Mouse (Mus musculus): ENCODE results near the gene Ppp1r35. TPM values are rescaled to one million over a fixed set of nuclear protein-coding genes. Genes with fewer than 3 reads are reported as not detected.

The Ppp1r35 gene
- not detected for polyA plus RNA-seq (2014; fragmentation: Illumina TruSeq; extraction: RNeasy Lipid Tissue Mini Kit (QIAGEN cat#74804); ENCODE audit: low read depth, low replicate concordance)

DNA sequence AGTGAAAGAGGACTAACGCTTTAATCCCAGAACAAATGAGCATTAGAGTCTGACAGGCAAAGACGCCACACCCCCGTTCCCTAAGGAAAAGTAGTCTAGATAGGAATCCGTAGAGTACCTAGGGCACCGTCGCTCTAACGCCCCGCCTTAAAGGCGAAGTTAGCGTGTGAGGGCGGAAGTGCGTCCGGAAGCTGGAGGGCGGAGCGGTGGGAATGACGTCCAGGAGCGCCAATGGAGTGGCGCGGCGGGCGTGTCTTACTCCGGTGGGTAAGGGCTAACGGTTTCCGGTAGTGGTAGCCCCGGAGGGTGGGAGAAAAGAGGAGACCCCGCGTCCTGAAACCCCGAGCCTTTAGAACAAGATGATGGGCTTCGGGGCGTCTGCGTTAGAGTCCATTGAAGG, at the start of gene Ppp1r35:
Ppp1r35 (plus strand) TSS at position 215 of the 400 bp plus-strand sequence.

DNA sequence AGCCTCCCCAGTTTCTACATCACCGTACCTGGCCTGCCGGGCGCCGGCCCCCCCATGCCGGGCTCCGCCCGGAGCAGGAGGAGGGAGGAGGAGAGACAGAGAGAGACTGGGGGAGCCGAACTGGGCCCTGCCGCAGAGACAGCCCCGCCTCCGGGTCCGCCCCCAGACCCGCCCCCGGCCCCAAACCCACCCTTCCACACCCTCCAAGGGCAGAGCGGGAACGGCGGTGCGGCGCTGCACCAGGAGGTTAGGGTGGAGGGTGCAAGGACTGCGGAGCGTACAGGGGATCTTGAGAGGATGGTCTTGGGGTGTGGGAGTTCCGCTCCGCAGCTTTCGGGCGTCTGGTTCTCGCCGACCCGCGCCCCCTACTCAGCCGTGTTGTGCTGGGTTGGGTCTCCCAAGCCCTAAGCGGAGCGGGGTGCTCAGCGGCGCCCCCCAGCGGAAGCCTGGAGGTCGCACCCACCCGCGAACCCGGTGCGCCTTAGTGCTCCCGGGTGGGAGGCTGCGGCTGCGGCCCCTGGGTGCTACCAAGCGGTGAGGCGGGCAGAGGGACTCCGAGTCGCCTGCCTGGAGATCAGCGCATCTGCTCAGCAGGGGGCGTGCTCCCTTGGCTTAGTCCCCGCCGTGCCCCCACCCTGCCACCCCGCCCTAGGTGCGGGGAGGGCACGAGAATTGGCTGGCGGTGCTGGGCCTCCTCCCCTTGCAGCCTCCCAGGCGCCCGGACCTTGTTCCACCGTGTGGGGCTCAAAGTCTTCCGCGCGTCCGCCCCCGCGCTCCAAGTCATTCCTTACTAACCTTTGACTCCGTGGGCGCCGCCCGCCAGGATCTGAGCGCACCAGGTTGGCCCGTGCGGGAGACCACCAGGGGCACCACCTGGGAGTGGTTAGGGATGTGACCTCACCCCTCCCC, 37.4 kb upstream of the Ppp1r35 start, which contains the start of gene Nyap1:
Nyap1 (minus strand) TSS at position 585 of the 909 bp plus-strand sequence.

DNA sequence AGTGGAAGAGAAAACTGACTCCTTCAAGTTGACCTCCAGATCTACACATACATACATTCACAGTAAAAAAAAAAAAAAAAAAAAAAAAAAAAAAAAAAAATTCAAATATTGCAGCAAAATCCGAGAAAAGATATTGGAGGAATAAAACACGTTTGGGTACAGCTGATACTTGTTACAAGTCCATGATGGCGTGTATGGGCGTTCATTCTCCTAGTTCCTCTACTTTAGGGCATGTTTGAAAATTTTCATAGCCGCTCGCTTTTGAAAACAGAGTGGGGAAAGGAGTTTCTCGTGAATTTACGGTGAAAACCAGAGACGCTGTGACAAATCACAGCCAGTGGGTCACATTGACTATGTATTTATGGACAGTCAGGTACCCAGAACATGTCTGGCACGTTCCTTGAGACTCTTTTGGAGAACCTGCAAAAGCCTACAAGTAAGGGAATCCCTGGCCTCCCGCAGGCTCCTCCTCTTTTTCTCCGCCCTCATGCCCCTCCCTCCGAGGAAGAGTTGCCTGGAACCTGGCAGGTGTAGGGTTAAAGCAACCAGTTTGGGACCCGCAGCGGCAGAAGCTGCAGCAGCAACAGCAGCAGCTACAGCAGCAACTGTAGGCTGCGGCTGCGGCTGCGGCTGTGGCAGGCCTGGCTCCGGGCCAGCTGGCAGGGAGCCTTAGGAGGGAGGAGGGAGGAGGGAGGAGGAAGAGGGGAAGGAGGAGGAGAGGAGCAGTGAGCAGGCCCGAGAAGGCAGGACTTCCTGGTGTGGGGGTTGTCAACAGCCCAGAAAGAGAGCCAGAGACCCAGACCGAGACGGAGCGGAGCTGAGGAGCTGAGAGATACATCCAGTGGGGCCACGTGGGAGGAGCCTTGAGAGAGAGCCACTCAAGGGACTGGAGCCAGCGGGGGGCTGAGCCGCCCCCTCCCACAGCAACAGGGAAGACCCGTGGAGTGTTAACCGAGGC, 33.2 kb upstream of the Ppp1r35 start, which contains the start of gene Tsc22d4:
Tsc22d4 (plus strand) TSS at position 517 of the 958 bp plus-strand sequence.

DNA sequence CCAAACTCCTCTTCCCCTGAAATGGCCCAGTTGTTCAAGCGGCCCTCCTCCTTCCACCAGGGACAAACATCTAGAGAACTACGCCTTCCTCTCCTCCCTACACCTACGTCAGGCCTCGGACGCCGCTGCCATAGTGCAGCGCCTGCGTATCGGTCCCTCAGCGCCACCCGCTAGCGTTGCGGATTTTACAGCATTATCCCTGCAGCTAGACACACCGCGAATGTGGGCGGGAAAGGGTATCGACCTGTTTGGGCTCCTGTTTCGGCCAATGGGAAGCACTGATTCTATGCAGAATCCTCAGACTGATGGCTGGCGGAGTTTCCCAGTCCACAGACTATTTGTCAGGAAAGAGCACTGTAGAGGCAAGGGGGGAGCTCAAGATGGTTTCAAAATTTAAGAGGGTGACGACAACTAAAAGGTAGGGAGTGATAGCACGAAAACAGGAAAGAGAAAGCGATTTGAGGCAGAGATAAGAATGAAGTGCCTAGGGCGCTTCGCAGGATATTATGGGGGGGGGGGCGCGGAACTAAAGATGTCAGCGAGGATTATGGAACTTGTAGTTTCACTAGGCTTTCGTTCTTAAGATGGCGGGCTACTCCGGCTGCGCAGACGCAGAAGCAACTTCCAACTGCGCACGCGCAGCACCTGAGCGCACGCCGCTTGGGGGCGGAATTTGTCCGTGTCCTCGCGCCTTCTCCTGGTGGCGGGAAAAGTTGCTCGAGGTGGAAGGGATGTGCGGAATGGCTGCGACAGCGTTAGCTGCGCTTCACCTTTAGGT, 8.7 kb downstream of the Ppp1r35 start, which contains the start of the genes Mepce and Zcwpw1:
Mepce (minus strand) TSS at position 505 of the 778 bp plus-strand sequence.
Zcwpw1 (plus strand) TSS at position 648 of the 778 bp plus-strand sequence.

Other genes starting within 250 kb of the Ppp1r35 start
- gene Epo, start 245.6 kb upstream of the Ppp1r35 start, polyA plus RNA-seq (2014; fragmentation: Illumina TruSeq; extraction: RNeasy Lipid Tissue Mini Kit (QIAGEN cat#74804); ENCODE audit: low read depth, low replicate concordance): not detected
- gene Gnb2, start 245.3 kb upstream of the Ppp1r35 start, polyA plus RNA-seq (2014; fragmentation: Illumina TruSeq; extraction: RNeasy Lipid Tissue Mini Kit (QIAGEN cat#74804); ENCODE audit: low read depth, low replicate concordance): 1.4 TPM
- gene Actl6b, start 225.3 kb upstream of the Ppp1r35 start, polyA plus RNA-seq (2014; fragmentation: Illumina TruSeq; extraction: RNeasy Lipid Tissue Mini Kit (QIAGEN cat#74804); ENCODE audit: low read depth, low replicate concordance): not detected
- not detected for gene Tfr2, start 209.0 kb upstream of the Ppp1r35 start, polyA plus RNA-seq (2014; fragmentation: Illumina TruSeq; extraction: RNeasy Lipid Tissue Mini Kit (QIAGEN cat#74804); ENCODE audit: low read depth, low replicate concordance)
- gene Mospd3, start 177.8 kb upstream of the Ppp1r35 start, polyA plus RNA-seq (2014; fragmentation: Illumina TruSeq; extraction: RNeasy Lipid Tissue Mini Kit (QIAGEN cat#74804); ENCODE audit: low read depth, low replicate concordance): not detected
- 7.1 TPM for gene Pcolce, start 165.1 kb upstream of the Ppp1r35 start, polyA plus RNA-seq (2014; fragmentation: Illumina TruSeq; extraction: RNeasy Lipid Tissue Mini Kit (QIAGEN cat#74804); ENCODE audit: low read depth, low replicate concordance)
- gene Fbxo24, start 149.8 kb upstream of the Ppp1r35 start, polyA plus RNA-seq (2014; fragmentation: Illumina TruSeq; extraction: RNeasy Lipid Tissue Mini Kit (QIAGEN cat#74804); ENCODE audit: low read depth, low replicate concordance): not detected
- gene Lrch4, start 149.7 kb upstream of the Ppp1r35 start, polyA plus RNA-seq (2014; fragmentation: Illumina TruSeq; extraction: RNeasy Lipid Tissue Mini Kit (QIAGEN cat#74804); ENCODE audit: low read depth, low replicate concordance): 0.85 TPM
- not detected for gene Gm20605, start 149.7 kb upstream of the Ppp1r35 start, polyA plus RNA-seq (2014; fragmentation: Illumina TruSeq; extraction: RNeasy Lipid Tissue Mini Kit (QIAGEN cat#74804); ENCODE audit: low read depth, low replicate concordance)
- not detected for gene Sap25, start 137.5 kb upstream of the Ppp1r35 start, polyA plus RNA-seq (2014; fragmentation: Illumina TruSeq; extraction: RNeasy Lipid Tissue Mini Kit (QIAGEN cat#74804); ENCODE audit: low read depth, low replicate concordance)
- not detected for gene Irs3, start 133.1 kb upstream of the Ppp1r35 start, polyA plus RNA-seq (2014; fragmentation: Illumina TruSeq; extraction: RNeasy Lipid Tissue Mini Kit (QIAGEN cat#74804); ENCODE audit: low read depth, low replicate concordance)
- 11.3 TPM for gene Agfg2, start 94.1 kb upstream of the Ppp1r35 start, polyA plus RNA-seq (2014; fragmentation: Illumina TruSeq; extraction: RNeasy Lipid Tissue Mini Kit (QIAGEN cat#74804); ENCODE audit: low read depth, low replicate concordance)
- gene Nyap1, start 37.2 kb upstream of the Ppp1r35 start, polyA plus RNA-seq (2014; fragmentation: Illumina TruSeq; extraction: RNeasy Lipid Tissue Mini Kit (QIAGEN cat#74804); ENCODE audit: low read depth, low replicate concordance): 0.16 TPM
- 0.36 TPM for gene Tsc22d4, start 33.1 kb upstream of the Ppp1r35 start, polyA plus RNA-seq (2014; fragmentation: Illumina TruSeq; extraction: RNeasy Lipid Tissue Mini Kit (QIAGEN cat#74804); ENCODE audit: low read depth, low replicate concordance)
- 8.0 TPM for gene Mepce, start 8.8 kb downstream of the Ppp1r35 start, polyA plus RNA-seq (2014; fragmentation: Illumina TruSeq; extraction: RNeasy Lipid Tissue Mini Kit (QIAGEN cat#74804); ENCODE audit: low read depth, low replicate concordance)
- 5.1 TPM for gene Zcwpw1, start 8.9 kb downstream of the Ppp1r35 start, polyA plus RNA-seq (2014; fragmentation: Illumina TruSeq; extraction: RNeasy Lipid Tissue Mini Kit (QIAGEN cat#74804); ENCODE audit: low read depth, low replicate concordance)
- gene Pilra, start 57.4 kb downstream of the Ppp1r35 start, polyA plus RNA-seq (2014; fragmentation: Illumina TruSeq; extraction: RNeasy Lipid Tissue Mini Kit (QIAGEN cat#74804); ENCODE audit: low read depth, low replicate concordance): not detected
- 0.65 TPM for gene Pilrb1, start 79.3 kb downstream of the Ppp1r35 start, polyA plus RNA-seq (2014; fragmentation: Illumina TruSeq; extraction: RNeasy Lipid Tissue Mini Kit (QIAGEN cat#74804); ENCODE audit: low read depth, low replicate concordance)
- gene Pilrb2, start 93.0 kb downstream of the Ppp1r35 start, polyA plus RNA-seq (2014; fragmentation: Illumina TruSeq; extraction: RNeasy Lipid Tissue Mini Kit (QIAGEN cat#74804); ENCODE audit: low read depth, low replicate concordance): not detected
- 1.7 TPM for gene Cyp3a13, start 142.8 kb downstream of the Ppp1r35 start, polyA plus RNA-seq (2014; fragmentation: Illumina TruSeq; extraction: RNeasy Lipid Tissue Mini Kit (QIAGEN cat#74804); ENCODE audit: low read depth, low replicate concordance)
- gene Gjc3, start 184.2 kb downstream of the Ppp1r35 start, polyA plus RNA-seq (2014; fragmentation: Illumina TruSeq; extraction: RNeasy Lipid Tissue Mini Kit (QIAGEN cat#74804); ENCODE audit: low read depth, low replicate concordance): not detected
- 14.1 TPM for gene Azgp1, start 202.7 kb downstream of the Ppp1r35 start, polyA plus RNA-seq (2014; fragmentation: Illumina TruSeq; extraction: RNeasy Lipid Tissue Mini Kit (QIAGEN cat#74804); ENCODE audit: low read depth, low replicate concordance)
- not detected for gene Smok3a, start 242.4 kb downstream of the Ppp1r35 start, polyA plus RNA-seq (2014; fragmentation: Illumina TruSeq; extraction: RNeasy Lipid Tissue Mini Kit (QIAGEN cat#74804); ENCODE audit: low read depth, low replicate concordance)
- not detected for gene Smok3b, start 242.6 kb downstream of the Ppp1r35 start, polyA plus RNA-seq (2014; fragmentation: Illumina TruSeq; extraction: RNeasy Lipid Tissue Mini Kit (QIAGEN cat#74804); ENCODE audit: low read depth, low replicate concordance)

Data from kidney, adult 10 weeks (tissue).